ENCODE assay signal across 8 mouse cellular contexts in genomic region chr10:128822135-128822534, GRCm38 (mm10). TPM values are rescaled to one million over a fixed set of nuclear protein-coding genes. Genes with fewer than 3 reads are reported as not detected.
A peak's percentile ranks its signal among the peaks of the same experiment; 100 is the strongest.
DNase-seq lines count a peak whose midpoint lies in the region; ATAC-seq and TF ChIP-seq lines count a peak whose summit lies in the region.

No protein-coding gene starts in this region.

- DNase-seq in heart, postnatal 36 days: no peak
- DNase-seq in ES-E14 (ENCODE audit: low read depth, low spot score): no peak
- DNase-seq in cerebellum, adult 9-11 months: no peak
- DNase-seq in spleen, postnatal 14 days (ENCODE audit: low spot score in 2 of 2): no peak

- in situ Hi-C loops in ES-E14 (cut with MboI; ENCODE audit: low sequenced_read_pairs in 2 of 2, unreplicated experiment in 2 of 2): no loop called here

- peaks cover 47% of the 10 kb centered on the region for H3K36me3 ChIP-seq in heart, embryonic 13.5 days
- H3K36me3 ChIP-seq in ES-E14 (ENCODE audit: control insufficient read depth, insufficient read depth, low read length, poor library complexity, severe bottlenecking): peaks cover 8% of the 10 kb centered on the region
- peaks cover 9% of the 10 kb centered on the region for H3K36me3 ChIP-seq in forebrain, embryonic 16.5 days (ENCODE audit: control insufficient read depth, insufficient read depth)

- H3K4me1 ChIP-seq in heart, embryonic 13.5 days: peaks cover 29% of the 10 kb centered on the region
- peaks cover 2 to 5% of the 10 kb centered on the region in 2 experiments; a peak in 3 of 4 replicates for H3K4me1 ChIP-seq in ES-E14 (ENCODE audit: control insufficient read depth in 2 of 2, insufficient read depth in 2 of 2, low read length in 2 of 2, poor library complexity in 1 of 2)
- peaks cover 16% of the 10 kb centered on the region for H3K4me1 ChIP-seq in forebrain, embryonic 16.5 days (replicated peaks; ENCODE audit: control insufficient read depth, insufficient read depth, low read length)

- H3K27ac ChIP-seq in heart, embryonic 13.5 days (replicated peaks): peak overlapping the region; percentile 54
- peak overlapping the region; percentile 24; the same call in 1 of the 2 replicates for H3K27ac ChIP-seq in ES-E14 (ENCODE audit: insufficient read depth, low read depth, low read length, poor library complexity, severe bottlenecking)
- H3K27ac ChIP-seq in forebrain, embryonic 16.5 days (ENCODE audit: low read length): no peak overlapping the region

- intact Hi-C loops in heart, postnatal 36 days (cut with DNase I): no loop called here

- peak overlapping the region; percentile 81 for H3K4me3 ChIP-seq in heart, embryonic 13.5 days
- H3K4me3 ChIP-seq in ES-E14 (ENCODE audit: insufficient read depth in 1 of 2, low read depth in 1 of 2, low read length in 2 of 2, poor library complexity in 1 of 2, severe bottlenecking in 1 of 2): peak overlapping the region; percentile 80 to 100
- peak overlapping the region; percentile 75 for H3K4me3 ChIP-seq in forebrain, embryonic 16.5 days (replicated peaks; ENCODE audit: low read length)

- H3K27me3 ChIP-seq in heart, embryonic 13.5 days (replicated peaks): no peaks in the 10 kb centered on the region
- H3K27me3 ChIP-seq in forebrain, embryonic 16.5 days (replicated peaks; ENCODE audit: control insufficient read depth, insufficient read depth, low read length): no peaks in the 10 kb centered on the region

- peak overlapping the region; percentile 85 for H3K4me2 ChIP-seq in heart, embryonic 13.5 days
- H3K4me2 ChIP-seq in forebrain, embryonic 16.5 days (ENCODE audit: low read length): peak overlapping the region; percentile 77

- peak overlapping the region; percentile 92 for H3K9ac ChIP-seq in heart, embryonic 13.5 days
- H3K9ac ChIP-seq in ES-E14 (ENCODE audit: insufficient read depth, low read depth, low read length, poor library complexity, severe bottlenecking): peak overlapping the region; percentile 84
- H3K9ac ChIP-seq in forebrain, embryonic 16.5 days (replicated peaks; ENCODE audit: low read depth, low read length): peak overlapping the region; percentile 77

- 1% methylated on average over 13 of the region's 13 CpGs for WGBS in heart, embryonic 13.5 days
- WGBS in forebrain, embryonic 16.5 days: 4% methylated on average over 13 of the region's 13 CpGs

- ATAC-seq in heart, embryonic 13.5 days (ENCODE audit: extremely low read depth, insufficient number of reproducible peaks, low FRiP score, low TSS enrichment): no peak
- ATAC-seq in forebrain, embryonic 16.5 days: no peak
- peak; percentile 11; the same call in 1 of the 2 replicates for ATAC-seq in megakaryocyte progenitor cell, adult 5-6 weeks (replicated peaks; ENCODE audit: poor library complexity)
- ATAC-seq in inflammation-experienced regulatory T-cells, adult 6 months: no peak

- H3K9me3 ChIP-seq in heart, embryonic 13.5 days: no peaks in the 10 kb centered on the region
- H3K9me3 ChIP-seq in ES-E14 (ENCODE audit: control insufficient read depth, insufficient read depth, low read depth, low read length): no peaks in the 10 kb centered on the region
- no peaks in the 10 kb centered on the region for H3K9me3 ChIP-seq in forebrain, embryonic 16.5 days (ENCODE audit: control insufficient read depth, low read length)

TF ChIP-seq in ES-E14, 5 proteins besides CTCF, POLR2A, EP300 and RAD21:
- TF ChIP-seq MAFK (IDR thresholded peaks at IDR 0.05; ENCODE audit: insufficient read depth, low read depth, low read length) (no peak), HCFC1 (IDR thresholded peaks at IDR 0.05; ENCODE audit: borderline replicate concordance, insufficient read depth, low read length) (no peak), ZNF384 (IDR thresholded peaks at IDR 0.05; ENCODE audit: low read depth, low read length) (no peak), ZC3H11A (IDR thresholded peaks at IDR 0.05; ENCODE audit: borderline replicate concordance, low read depth, low read length) (no peak), CHD2 (IDR thresholded peaks at IDR 0.05; ENCODE audit: low read depth, low read length) (no peak)

RNA-seq across cellular contexts. Expression of gene Ormdl2, which starts 0.7 kb away (rescaled TPM):
- 47.2 and 50.0 TPM in 2 replicates for polyA plus RNA-seq in heart, embryonic 13.5 days (2015; fragmentation: Nextera tagmentation; extraction: Ambion mirVana)
- 1 to 10 TPM; 7.9 to 8.0 TPM for total RNA-seq in heart, postnatal 36 days (2021)
- 145 and 155 TPM in 2 replicates for total RNA-seq in ES-E14 (2012; rRNA removed)
- 20.9 and 22.5 TPM in 2 replicates for polyA plus RNA-seq in forebrain, embryonic 16.5 days (2015; fragmentation: Nextera tagmentation; extraction: Ambion mirVana)
- total RNA-seq in megakaryocyte progenitor cell, adult 5-6 weeks (2015): 58.1 and 62.7 TPM in 2 replicates
- 65.6 and 105 TPM in 2 replicates for total RNA-seq in megakaryocyte progenitor cell, adult 5-6 weeks (2017)
- polyA plus RNA-seq in inflammation-experienced regulatory T-cells, adult 6 months (2017; shearing (Covaris generic)): 10 to 100 TPM; 65.5 to 78.4 (median 71.5) TPM

RNA-seq across cellular contexts. Expression of gene Sarnp, which starts 5.0 kb away (rescaled TPM):
- polyA plus RNA-seq in heart, embryonic 13.5 days (2015; fragmentation: Nextera tagmentation; extraction: Ambion mirVana): 164 and 175 TPM in 2 replicates
- 10 to 100 TPM; 38.0 to 39.1 TPM for total RNA-seq in heart, postnatal 36 days (2021)
- total RNA-seq in ES-E14 (2012; rRNA removed): 70.1 and 101 TPM in 2 replicates
- 180 and 194 TPM in 2 replicates for polyA plus RNA-seq in forebrain, embryonic 16.5 days (2015; fragmentation: Nextera tagmentation; extraction: Ambion mirVana)
- total RNA-seq in megakaryocyte progenitor cell, adult 5-6 weeks (2015): 245 and 268 TPM in 2 replicates
- 250 and 268 TPM in 2 replicates for total RNA-seq in megakaryocyte progenitor cell, adult 5-6 weeks (2017)
- 100 to 1,000 TPM; 195 to 238 (median 227) TPM for polyA plus RNA-seq in inflammation-experienced regulatory T-cells, adult 6 months (2017; shearing (Covaris generic))

RNA-seq across cellular contexts. Expression of gene Tmem198b, which starts 18.0 kb away (rescaled TPM):
- polyA plus RNA-seq in heart, embryonic 13.5 days (2015; fragmentation: Nextera tagmentation; extraction: Ambion mirVana): 18.7 and 19.0 TPM in 2 replicates
- total RNA-seq in heart, postnatal 36 days (2021): 1 to 10 TPM; 6.8 to 7.0 TPM
- total RNA-seq in ES-E14 (2012; rRNA removed): 7.7 and 11.0 TPM in 2 replicates
- 10.7 and 13.7 TPM in 2 replicates for polyA plus RNA-seq in forebrain, embryonic 16.5 days (2015; fragmentation: Nextera tagmentation; extraction: Ambion mirVana)
- total RNA-seq in megakaryocyte progenitor cell, adult 5-6 weeks (2015): 5.5 and 7.2 TPM in 2 replicates
- total RNA-seq in megakaryocyte progenitor cell, adult 5-6 weeks (2017): 2.8 and 6.0 TPM in 2 replicates
- 1 to 10 TPM; 3.9 to 5.3 (median 5.3) TPM for polyA plus RNA-seq in inflammation-experienced regulatory T-cells, adult 6 months (2017; shearing (Covaris generic))

RNA-seq across cellular contexts. Expression of gene Dnajc14, which starts 18.3 kb away (rescaled TPM):
- 35.3 and 38.8 TPM in 2 replicates for polyA plus RNA-seq in heart, embryonic 13.5 days (2015; fragmentation: Nextera tagmentation; extraction: Ambion mirVana)
- total RNA-seq in heart, postnatal 36 days (2021): 10 to 100 TPM; 32.8 to 36.4 TPM
- total RNA-seq in ES-E14 (2012; rRNA removed): 51.9 and 53.0 TPM in 2 replicates
- 67.2 and 68.2 TPM in 2 replicates for polyA plus RNA-seq in forebrain, embryonic 16.5 days (2015; fragmentation: Nextera tagmentation; extraction: Ambion mirVana)
- total RNA-seq in megakaryocyte progenitor cell, adult 5-6 weeks (2015): 14.9 and 19.2 TPM in 2 replicates
- total RNA-seq in megakaryocyte progenitor cell, adult 5-6 weeks (2017): 33.4 and 36.4 TPM in 2 replicates
- 10 to 100 TPM; 74.6 to 77.3 (median 75.8) TPM for polyA plus RNA-seq in inflammation-experienced regulatory T-cells, adult 6 months (2017; shearing (Covaris generic))

RNA-seq across cellular contexts. Expression of gene Mmp19, which starts 31.4 kb away (rescaled TPM):
- 0.87 and 1.1 TPM in 2 replicates for polyA plus RNA-seq in heart, embryonic 13.5 days (2015; fragmentation: Nextera tagmentation; extraction: Ambion mirVana)
- total RNA-seq in heart, postnatal 36 days (2021): 1 to 10 TPM; 3.5 to 4.0 TPM
- total RNA-seq in ES-E14 (2012; rRNA removed): 0.37 and 0.94 TPM in 2 replicates
- 0.54 and 0.73 TPM in 2 replicates for polyA plus RNA-seq in forebrain, embryonic 16.5 days (2015; fragmentation: Nextera tagmentation; extraction: Ambion mirVana)
- total RNA-seq in megakaryocyte progenitor cell, adult 5-6 weeks (2015): 4.8 and 5.3 TPM in 2 replicates
- total RNA-seq in megakaryocyte progenitor cell, adult 5-6 weeks (2017): 12.8 and 15.5 TPM in 2 replicates
- under 1 TPM; 0.21 to 0.68 (median 0.22) TPM for polyA plus RNA-seq in inflammation-experienced regulatory T-cells, adult 6 months (2017; shearing (Covaris generic))

Comparison
In these comparisons a context has a peak if more than half of its experiments do, and no peak if none do; other contexts are left out.
1. RNA of gene Ormdl2, which starts 0.7 kb away (total RNA-seq): 145 to 155 TPM in ES-E14 and 58.1 to 105 TPM in megakaryocyte progenitor cell, adult 5-6 weeks; 7.9 to 8.0 TPM in heart, postnatal 36 days; every median in the first group is over 4 times any median in the second.
2. Peak in every context shown above with its lines, with median percentiles within 50 percentile points of each other: H3K4me3 ChIP-seq and H3K9ac ChIP-seq.